Mouse (Mus musculus) embryonic facial prominence, embryonic 13.5 days (tissue): ENCODE results near the gene Slc15a2. TPM values are rescaled to one million over a fixed set of nuclear protein-coding genes. Genes with fewer than 3 reads are reported as not detected.

Experiments
- ATAC-seq: fragments of 200-750 bp; cut with Nextera tagmentation; 2 replicates; pipeline ENCODE4 v1.8.0; 2017; ENCODE audit warnings: low read depth; ENCODE audit not compliant: insufficient number of reproducible peaks, insufficient read depth, low FRiP score, low TSS enrichment
- H3K27ac ChIP-seq: fragments of 300-500 bp; sonication (generic); 2 replicates; pipeline ENCODE4 v1.5.1; 2015; ENCODE audit warnings: moderate library complexity, mild to moderate bottlenecking, inconsistent platforms
- H3K27me3 ChIP-seq: fragments of 300-500 bp; sonication (generic); 2 replicates; pipeline ENCODE4 v1.6.1; 2015; ENCODE audit warnings: mild to moderate bottlenecking, inconsistent platforms
- H3K36me3 ChIP-seq: fragments of 300-500 bp; sonication (generic); 2 replicates; pipeline ENCODE4 v1.6.1; 2015; ENCODE audit warnings: mild to moderate bottlenecking, inconsistent platforms
- H3K4me1 ChIP-seq: fragments of 300-500 bp; sonication (generic); 2 replicates; pipeline ENCODE4 v1.6.1; 2015; ENCODE audit warnings: inconsistent platforms
- H3K4me2 ChIP-seq: fragments of 300-500 bp; sonication (generic); 2 replicates; pipeline ENCODE4 v1.6.1; 2015; ENCODE audit warnings: moderate library complexity, mild to moderate bottlenecking, inconsistent platforms
- H3K4me3 ChIP-seq: fragments of 300-500 bp; sonication (generic); 2 replicates; pipeline ENCODE4 v1.5.1; 2015; ENCODE audit warnings: mild to moderate bottlenecking, inconsistent platforms
- H3K9ac ChIP-seq: fragments of 300-500 bp; sonication (generic); 2 replicates; pipeline ENCODE4 v1.6.1; 2015; ENCODE audit warnings: mild to moderate bottlenecking, inconsistent platforms
- H3K9me3 ChIP-seq: fragments of 300-500 bp; sonication (generic); 2 replicates; pipeline ENCODE4 v1.6.1; 2016; ENCODE audit warnings: inconsistent platforms
- WGBS: fragments of 180-500 bp; shearing (Covaris S2); methylation state at CpG from one replicate; pipeline ENCODE4 v1.1.7; 2015; ENCODE audit warnings: mixed read lengths; 5-methylcytosine and 5-hydroxymethylcytosine counted together
- polyA plus RNA-seq: library from polyadenylated mRNA; unstranded; fragments of >200 nt; fragmentation: Nextera tagmentation; extraction: Ambion mirVana; gene quantifications from 2 replicates; pipeline ENCODE4 v1.2.1, GENCODE M21; 2015

Slc15a2 gene
- polyA plus RNA-seq, 1 experiment from 2014 or later, result 5.2 TPM

- Histone ChIP-seq H3K9me3 (no peaks in the 10 kb centered on the region), H3K4me1 (no peaks in the 10 kb centered on the region), H3K27ac (no peak overlapping the region), H3K36me3 (no peaks in the 10 kb centered on the region), H3K9ac (no peak overlapping the region), H3K4me3 (no peak overlapping the region), H3K27me3 (no peaks in the 10 kb centered on the region), H3K4me2 (no peak overlapping the region)
- WGBS, result 88% methylated on average over 3 of the region's 3 CpGs
- no peak for ATAC-seq
Observed at GRCm38 (mm10) chr16:36802361-36802760, 17.6 kb upstream of the Slc15a2 start.

DNA sequence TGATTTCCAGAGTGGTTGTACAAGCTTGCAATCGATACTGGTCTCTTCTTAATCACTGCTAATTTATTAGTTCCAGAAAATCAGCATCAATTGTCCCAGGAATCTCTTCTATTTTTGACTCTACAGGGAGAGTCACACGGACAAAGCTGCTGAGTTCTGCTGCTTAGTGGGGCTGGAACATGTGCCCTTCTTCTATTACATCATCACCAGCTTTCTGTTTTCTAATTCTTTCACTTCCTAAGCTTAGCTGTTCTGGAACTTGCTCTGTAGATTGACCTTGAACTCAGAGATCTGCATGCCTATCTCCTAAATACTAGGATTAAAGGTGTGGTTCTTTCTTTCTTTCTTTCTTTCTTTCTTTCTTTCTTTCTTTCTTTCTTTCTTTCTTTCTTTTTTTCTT is 13.6 kb upstream of the Slc15a2 start:
- H3K9me3 ChIP-seq, result no peaks in the 10 kb centered on the region
- no peak overlapping the region for H3K9ac ChIP-seq
- H3K4me2 ChIP-seq, result no peak overlapping the region
- ATAC-seq, result no peak
- H3K27ac ChIP-seq, result no peak overlapping the region
- H3K4me1 ChIP-seq, result peaks cover 3% of the 10 kb centered on the region; the same call in 1 of the 2 replicates
- H3K36me3 ChIP-seq, result no peaks in the 10 kb centered on the region
- H3K27me3 ChIP-seq, result no peaks in the 10 kb centered on the region
- 59% methylated on average over 2 of the region's 2 CpGs for WGBS
- no peak overlapping the region for H3K4me3 ChIP-seq

DNA sequence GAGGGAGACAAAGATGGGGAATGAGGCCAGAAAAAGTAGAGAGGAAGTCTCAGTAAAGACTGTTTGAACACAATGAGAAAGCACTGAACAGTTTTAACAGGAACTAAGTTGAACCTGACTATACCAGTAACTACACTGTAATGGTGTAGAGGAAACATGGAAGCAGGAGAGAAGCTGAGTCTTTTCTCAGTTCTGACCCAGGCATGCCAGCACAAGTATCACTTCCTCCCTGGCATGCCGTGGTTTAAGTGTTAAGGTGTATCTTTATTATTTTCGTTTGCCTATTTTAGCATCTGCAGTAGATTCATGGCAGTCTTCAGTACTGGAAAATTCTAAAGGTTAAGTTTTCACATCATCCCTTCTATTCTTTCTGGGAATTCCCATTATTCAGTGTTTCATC is 10.2 kb upstream of the Slc15a2 start:
- no peak overlapping the region for H3K4me3 ChIP-seq
- WGBS, result 71% methylated on average over 2 of the region's 2 CpGs
- no peak overlapping the region for H3K9ac ChIP-seq
- H3K36me3 ChIP-seq, result no peaks in the 10 kb centered on the region
- H3K4me2 ChIP-seq, result no peak overlapping the region
- no peaks in the 10 kb centered on the region for H3K27me3 ChIP-seq
- H3K27ac ChIP-seq, result no peak overlapping the region
- H3K9me3 ChIP-seq, result no peaks in the 10 kb centered on the region
- H3K4me1 ChIP-seq, result peaks cover 3% of the 10 kb centered on the region; the same call in 1 of the 2 replicates
- ATAC-seq, result no peak

- H3K9ac ChIP-seq, result no peak overlapping the region
- no peaks in the 10 kb centered on the region for H3K27me3 ChIP-seq
- H3K4me2 ChIP-seq, result no peak overlapping the region
- H3K9me3 ChIP-seq, result no peaks in the 10 kb centered on the region
- H3K4me1 ChIP-seq, result peaks cover 3% of the 10 kb centered on the region; the same call in 1 of the 2 replicates
- ATAC-seq, result no peak
- no peak overlapping the region for H3K27ac ChIP-seq
- no peaks in the 10 kb centered on the region for H3K36me3 ChIP-seq
- no peak overlapping the region for H3K4me3 ChIP-seq
- WGBS, result 67% methylated on average over 4 of the region's 4 CpGs
Observed at GRCm38 (mm10) chr16:36790166-36790565, 5.4 kb upstream of the Slc15a2 start.

- Histone ChIP-seq H3K27ac (no peak overlapping the region), H3K4me3 (no peak overlapping the region), H3K4me1 (no peaks in the 10 kb centered on the region), H3K4me2 (no peak overlapping the region), H3K36me3 (no peaks in the 10 kb centered on the region), H3K9ac (no peak overlapping the region), H3K9me3 (no peaks in the 10 kb centered on the region), H3K27me3 (no peaks in the 10 kb centered on the region)
- ATAC-seq, result no peak
- WGBS, result 79% methylated on average over 7 of the region's 7 CpGs
Observed at GRCm38 (mm10) chr16:36786466-36786865, 1.7 kb upstream of the Slc15a2 start.

GRCm38 (mm10) chr16:36784146-36784545 is 616 bp downstream of the Slc15a2 start:
- H3K27me3 ChIP-seq, result no peaks in the 10 kb centered on the region
- H3K9ac ChIP-seq, result no peak overlapping the region
- H3K36me3 ChIP-seq, result no peaks in the 10 kb centered on the region
- 88% methylated on average over 2 of the region's 2 CpGs for WGBS
- no peaks in the 10 kb centered on the region for H3K9me3 ChIP-seq
- H3K4me3 ChIP-seq, result 0 out of 2 replicates have a peak overlapping the region, but pooled peaks have one; percentile 9
- no peak for ATAC-seq
- H3K27ac ChIP-seq, result no peak overlapping the region
- peak overlapping the region; percentile 29; the same call in 1 of the 2 replicates for H3K4me2 ChIP-seq
- H3K4me1 ChIP-seq, result no peaks in the 10 kb centered on the region

DNA sequence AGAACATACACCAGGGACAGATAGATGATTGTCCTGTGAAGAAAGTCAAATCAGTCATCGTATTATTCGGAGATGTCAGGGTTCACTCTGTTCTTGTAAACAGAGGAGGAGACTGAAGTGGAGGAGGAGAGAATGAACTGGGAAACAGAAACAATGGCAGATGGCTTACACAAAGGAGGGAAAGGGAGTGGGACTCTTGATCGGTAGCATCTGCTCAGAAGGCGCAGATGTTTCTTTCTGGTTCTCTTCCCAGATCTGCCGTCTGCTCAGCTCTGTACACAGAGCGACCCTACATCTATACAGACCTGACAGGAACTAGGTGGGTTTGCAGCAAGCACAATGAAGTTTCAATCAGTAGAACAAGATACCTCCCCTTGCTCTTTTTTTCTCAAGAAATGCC is 9.1 kb downstream of the Slc15a2 start:
- H3K4me3 ChIP-seq, result no peak overlapping the region
- 89% methylated on average over 6 of the region's 6 CpGs for WGBS
- H3K27me3 ChIP-seq, result no peaks in the 10 kb centered on the region
- no peaks in the 10 kb centered on the region for H3K9me3 ChIP-seq
- H3K4me1 ChIP-seq, result no peaks in the 10 kb centered on the region
- H3K27ac ChIP-seq, result no peak overlapping the region
- no peaks in the 10 kb centered on the region for H3K36me3 ChIP-seq
- no peak overlapping the region for H3K4me2 ChIP-seq
- H3K9ac ChIP-seq, result no peak overlapping the region
- ATAC-seq, result no peak

- Histone ChIP-seq H3K4me3 (no peak overlapping the region), H3K9me3 (no peaks in the 10 kb centered on the region), H3K27ac (no peak overlapping the region), H3K4me1 (no peaks in the 10 kb centered on the region), H3K4me2 (no peak overlapping the region), H3K36me3 (no peaks in the 10 kb centered on the region), H3K27me3 (no peaks in the 10 kb centered on the region), H3K9ac (no peak overlapping the region)
- 89% methylated on average over 5 of the region's 5 CpGs for WGBS
- ATAC-seq, result no peak
Observed at GRCm38 (mm10) chr16:36772996-36773395, 11.8 kb downstream of the Slc15a2 start.

DNA sequence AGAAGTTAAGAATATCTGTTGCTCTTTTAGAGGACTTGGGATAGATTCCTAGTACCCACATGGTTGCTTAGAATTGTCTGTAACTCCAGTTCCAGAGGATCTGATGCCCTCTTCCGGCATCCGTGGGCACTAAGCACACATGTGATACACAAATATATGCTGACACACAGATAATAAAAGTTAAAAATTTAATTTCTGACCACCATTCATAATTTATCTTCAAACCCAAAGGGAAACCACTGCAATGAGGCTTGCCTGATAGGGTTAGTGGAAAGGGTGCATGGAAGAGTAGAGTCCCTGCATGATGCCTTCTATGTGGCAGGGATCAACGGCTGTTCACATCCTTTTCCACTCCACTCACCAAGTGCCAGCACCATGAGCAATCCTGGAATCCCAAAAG is 13.1 kb downstream of the Slc15a2 start:
- Histone ChIP-seq H3K9me3 (no peaks in the 10 kb centered on the region), H3K27ac (no peak overlapping the region), H3K4me2 (no peak overlapping the region), H3K4me3 (no peak overlapping the region), H3K36me3 (no peaks in the 10 kb centered on the region), H3K27me3 (no peaks in the 10 kb centered on the region), H3K4me1 (no peaks in the 10 kb centered on the region), H3K9ac (no peak overlapping the region)
- 89% methylated on average over 3 of the region's 3 CpGs for WGBS
- ATAC-seq, result no peak

- Histone ChIP-seq H3K9ac (no peak overlapping the region), H3K27ac (no peak overlapping the region), H3K9me3 (no peaks in the 10 kb centered on the region), H3K4me3 (no peak overlapping the region), H3K4me1 (no peaks in the 10 kb centered on the region), H3K36me3 (no peaks in the 10 kb centered on the region), H3K27me3 (no peaks in the 10 kb centered on the region), H3K4me2 (no peak overlapping the region)
- WGBS, result 61% methylated on average over 2 of the region's 2 CpGs
- no peak for ATAC-seq
Observed at GRCm38 (mm10) chr16:36771244-36771643, 13.5 kb downstream of the Slc15a2 start.

- WGBS, result 53% methylated on average over 4 of the region's 4 CpGs
- ATAC-seq, result no peak
- H3K4me2 ChIP-seq, result no peak overlapping the region
- H3K27me3 ChIP-seq, result no peaks in the 10 kb centered on the region
- no peak overlapping the region for H3K4me3 ChIP-seq
- H3K9me3 ChIP-seq, result no peaks in the 10 kb centered on the region
- no peak overlapping the region for H3K27ac ChIP-seq
- H3K36me3 ChIP-seq, result no peaks in the 10 kb centered on the region
- no peak overlapping the region for H3K9ac ChIP-seq
- H3K4me1 ChIP-seq, result no peaks in the 10 kb centered on the region
Observed at GRCm38 (mm10) chr16:36770830-36771229, 13.9 kb downstream of the Slc15a2 start.

DNA sequence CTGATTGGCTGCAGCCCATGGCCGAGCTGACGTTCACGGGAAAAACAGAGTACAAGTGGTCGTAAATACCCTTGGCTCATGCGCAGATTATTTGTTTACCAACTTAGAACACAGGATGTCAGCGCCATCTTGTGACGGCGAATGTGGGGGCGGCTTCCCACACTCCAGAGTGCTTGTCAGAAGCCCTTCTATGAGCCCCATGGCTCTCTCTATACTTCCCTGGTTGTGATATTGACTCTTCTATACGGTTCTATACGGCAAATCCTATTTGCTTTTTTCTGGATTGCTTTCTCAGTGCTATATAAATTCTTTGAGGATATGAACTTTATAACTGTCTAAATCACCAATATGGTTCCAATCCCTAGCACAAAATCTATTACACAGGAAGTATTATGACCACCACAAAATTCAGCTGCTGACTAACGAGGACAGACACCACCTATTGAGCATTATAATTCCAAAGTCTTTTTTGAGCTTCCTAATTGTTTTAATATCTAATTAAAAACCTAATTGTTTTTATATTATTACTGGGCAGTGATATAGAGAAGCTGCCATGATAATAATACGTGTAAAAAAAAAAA is 14.5 kb downstream of the Slc15a2 start:
- no peak overlapping the region for H3K27ac ChIP-seq
- H3K4me3 ChIP-seq, result no peak overlapping the region
- no peak overlapping the region for H3K4me2 ChIP-seq
- no peaks in the 10 kb centered on the region for H3K27me3 ChIP-seq
- 74% methylated on average over 9 of the region's 13 CpGs for WGBS
- H3K9ac ChIP-seq, result no peak overlapping the region
- no peaks in the 10 kb centered on the region for H3K4me1 ChIP-seq
- no peaks in the 10 kb centered on the region for H3K36me3 ChIP-seq
- no peak for ATAC-seq
- no peaks in the 10 kb centered on the region for H3K9me3 ChIP-seq
